Mouse (Mus musculus) gastrocnemius, adult 2 months (tissue): ENCODE results near the gene Bpifb3. TPM values are rescaled to one million over a fixed set of nuclear protein-coding genes. Genes with fewer than 3 reads are reported as not detected.

Source experiments
- DNase-seq: peaks from one replicate; pipeline ENCODE4 v3.0.0; 2022
- H3K27ac ChIP-seq: fragments of 200-600 bp; 2 replicates; pipeline ENCODE4 v1.8.1; 2022; ENCODE audit warnings: mild to moderate bottlenecking
- H3K4me3 ChIP-seq: fragments of 200-600 bp; 2 replicates; pipeline ENCODE4 v1.8.1; 2022; ENCODE audit warnings: mild to moderate bottlenecking, moderate library complexity
- CTCF ChIP-seq: fragments of 200-600 bp; IDR thresholded peaks from 2 replicates; pipeline ENCODE4 v1.8.1; 2022; ENCODE audit warnings: antibody characterized with exemption, mild to moderate bottlenecking, moderate library complexity
- intact Hi-C: fragments of 180-260 bp; cut with DNase I; formaldehyde crosslinking; loops from one replicate; pipeline ENCODE4 v1.15.1; 2025
- total RNA-seq, 2 experiments: library from RNA; stranded (reverse); gene quantifications; 2 replicates each; pipeline ENCODE4 v1.2.3; 2021

The Bpifb3 gene
- total RNA-seq, 2 experiments from 2014 or later: not detected

DNA sequence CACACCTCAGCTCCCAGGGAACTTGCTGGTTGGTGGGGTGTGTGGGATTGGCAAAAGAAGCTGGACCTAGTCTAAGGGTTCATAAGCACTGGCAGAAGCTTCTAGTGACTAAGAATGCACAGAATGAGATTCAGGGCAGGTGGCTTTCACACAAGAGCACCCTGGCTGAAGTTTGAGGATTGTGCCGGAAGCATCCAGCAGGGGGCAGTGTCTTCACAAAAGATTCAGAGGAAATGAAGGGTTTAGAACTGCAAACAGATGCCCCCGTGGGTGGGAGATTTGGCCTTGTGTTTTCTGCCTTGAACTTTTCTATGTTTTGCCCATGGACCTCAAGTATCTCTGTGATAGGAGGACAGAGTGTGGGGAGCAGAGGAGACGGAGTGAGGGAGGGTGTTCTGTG, 25.5 kb downstream of the Bpifb3 start:
- peak; percentile 75 for TF ChIP-seq CTCF
- intact Hi-C loops: no loop called here
- peak; percentile 26 for DNase-seq
- no peak overlapping the region for H3K4me3 ChIP-seq
- H3K27ac ChIP-seq: no peak overlapping the region

- Histone ChIP-seq H3K4me3 (no peak overlapping the region), H3K27ac (no peak overlapping the region)
- intact Hi-C loops: no loop called here
- DNase-seq: no peak
- TF ChIP-seq CTCF: no peak
These were observed 26.5 kb downstream of the Bpifb3 start for GRCm38 (mm10) chr2:153944567-153944966.

DNA sequence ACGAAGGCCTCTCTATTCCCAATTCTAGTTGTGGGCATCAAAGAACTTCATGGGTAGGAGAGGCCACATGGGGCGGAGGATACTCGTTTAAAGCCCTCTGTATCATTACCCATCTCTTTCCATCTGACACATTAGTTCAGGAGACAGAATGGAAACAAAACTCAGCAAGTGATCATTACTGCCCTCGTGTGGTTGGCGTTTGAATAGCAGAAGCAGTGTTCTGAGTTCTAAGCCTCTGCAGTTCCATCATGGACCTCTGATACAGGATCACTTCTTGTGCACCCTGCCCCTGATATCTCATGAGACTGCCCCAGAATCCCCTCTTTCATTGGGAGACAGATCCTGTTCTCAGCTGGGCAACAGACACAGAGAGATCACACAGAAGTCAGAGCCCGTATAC, 34.9 kb downstream of the Bpifb3 start:
- Histone ChIP-seq H3K4me3 (no peak overlapping the region), H3K27ac (no peak overlapping the region)
- TF ChIP-seq CTCF: peak; percentile 74
- intact Hi-C loops: no loop called here
- peak; percentile 44 for DNase-seq

GRCm38 (mm10) chr2:153953836-153954235, 35.8 kb downstream of the Bpifb3 start:
- Histone ChIP-seq H3K4me3 (no peak overlapping the region), H3K27ac (no peak overlapping the region)
- peak; percentile 29 for DNase-seq
- TF ChIP-seq CTCF: peak; percentile 51
- intact Hi-C loops: no loop called here

- Histone ChIP-seq H3K4me3 (no peak overlapping the region), H3K27ac (no peak overlapping the region)
- intact Hi-C loops: no loop called here
- DNase-seq: no peak
- no peak for TF ChIP-seq CTCF
These were observed 44.8 kb downstream of the Bpifb3 start for GRCm38 (mm10) chr2:153962821-153963331.

GRCm38 (mm10) chr2:153963334-153963733, 45.3 kb downstream of the Bpifb3 start:
- no peak for TF ChIP-seq CTCF
- DNase-seq: no peak
- Histone ChIP-seq H3K4me3 (no peak overlapping the region), H3K27ac (no peak overlapping the region)
- intact Hi-C loops: no loop called here

GRCm38 (mm10) chr2:153970221-153970620, 52.2 kb downstream of the Bpifb3 start:
- no peak for DNase-seq
- no peak overlapping the region for H3K27ac ChIP-seq
- no peak overlapping the region for H3K4me3 ChIP-seq
- TF ChIP-seq CTCF: no peak
- intact Hi-C loops: no loop called here

- intact Hi-C loops: no loop called here
- no peak for TF ChIP-seq CTCF
- no peak for DNase-seq
- Histone ChIP-seq H3K27ac (no peak within 1 kb of the TSS), H3K4me3 (no peak within 1 kb of the TSS)
These were observed 56.6 kb downstream of the Bpifb3 start, which contains the start of gene Bpifa6 for GRCm38 (mm10) chr2:153974582-153974981. Gene Bpifa6 (plus strand): TSS chr2:153974945.

Other genes starting within 250 kb of the Bpifb3 start
- not detected for gene Dnmt3c, start 221.6 kb upstream of the Bpifb3 start, total RNA-seq
- 10 to 100 TPM; 32.8 to 41.3 TPM for gene Mapre1, start 177.0 kb upstream of the Bpifb3 start, total RNA-seq
- not detected for gene Efcab8, start 138.3 kb upstream of the Bpifb3 start, total RNA-seq
- not detected for gene Sun5, start 47.1 kb upstream of the Bpifb3 start, total RNA-seq
- gene Bpifb2, start 43.2 kb upstream of the Bpifb3 start, total RNA-seq: not detected
- not detected for gene Bpifb6, start 17.8 kb upstream of the Bpifb3 start, total RNA-seq
- gene Bpifb4, start 20.0 kb downstream of the Bpifb3 start, total RNA-seq: not detected
- not detected for gene Bpifa6, start 56.7 kb downstream of the Bpifb3 start, total RNA-seq
- not detected for gene Bpifa2, start 90.0 kb downstream of the Bpifb3 start, total RNA-seq
- not detected for gene Bpifa3, start 212.1 kb downstream of the Bpifb3 start, total RNA-seq
- not detected for gene Bpifa1, start 224.7 kb downstream of the Bpifb3 start, total RNA-seq
- gene Bpifa5, start 244.4 kb downstream of the Bpifb3 start, total RNA-seq: not detected